In the genomic region with DNA sequence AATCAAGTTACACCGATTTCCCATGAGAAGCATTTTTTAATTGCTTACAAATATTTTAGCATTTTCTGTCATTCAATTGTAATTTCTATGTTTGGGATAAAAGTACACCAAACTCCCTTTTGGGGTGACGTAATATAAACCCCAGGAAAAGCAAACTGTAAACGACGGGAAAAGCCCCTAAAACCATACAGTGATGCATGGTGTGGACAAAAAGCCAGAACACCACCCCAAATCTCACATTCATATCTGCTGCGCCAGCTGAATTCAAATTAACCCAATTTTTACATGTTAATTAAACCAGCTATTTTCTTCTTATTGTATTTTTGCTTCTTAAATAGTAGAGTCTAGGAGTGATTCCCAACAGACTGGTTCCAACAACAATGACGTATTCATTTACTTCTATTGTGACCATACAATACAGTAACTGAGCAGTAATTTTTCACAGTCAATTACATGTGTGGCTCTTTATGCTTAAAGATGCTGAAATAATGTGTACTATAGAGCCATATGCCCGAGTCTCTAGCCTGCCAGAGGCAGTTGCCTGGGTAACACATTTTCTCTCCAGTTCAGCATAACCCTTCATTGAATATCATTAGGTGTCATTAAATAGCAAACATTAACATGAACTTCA, we compare ENCODE assay signal across 22 mouse cellular contexts. TPM values are rescaled to one million over a fixed set of nuclear protein-coding genes. Genes with fewer than 3 reads are reported as not detected.
DNase-seq lines count a peak whose midpoint lies in the region; ATAC-seq and TF ChIP-seq lines count a peak whose summit lies in the region.
"Had no signal": no experiment of that assay in that cellular context is flagged by ENCODE, and none has a peak within 500 bp of the region (broad histone marks: within the 10 kb centered on the region; RNA-seq: fewer than 3 reads in every experiment).

No protein-coding gene starts in this region.

- no peaks in the 10 kb centered on the region for H3K36me3 ChIP-seq in embryonic facial prominence, embryonic 14.5 days (ENCODE audit: control insufficient read depth, insufficient read depth, low read length)
- no peaks in the 10 kb centered on the region for H3K36me3 ChIP-seq in forebrain, embryonic 13.5 days (ENCODE audit: poor library complexity, severe bottlenecking)
- H3K36me3 ChIP-seq in hindbrain, embryonic 13.5 days = no peaks in the 10 kb centered on the region
- H3K36me3 ChIP-seq in midbrain, embryonic 15.5 days (replicated peaks) = no peaks in the 10 kb centered on the region
- H3K36me3 ChIP-seq: embryonic facial prominence, embryonic 13.5 days; limb, embryonic 15.5 days had no signal

- no peak overlapping the region for H3K9ac ChIP-seq in embryonic facial prominence, embryonic 14.5 days (ENCODE audit: low read depth, low read length)
- no peak overlapping the region for H3K9ac ChIP-seq in forebrain, embryonic 13.5 days
- H3K9ac ChIP-seq in hindbrain, embryonic 13.5 days = no peak overlapping the region
- H3K9ac ChIP-seq in midbrain, embryonic 15.5 days = no peak overlapping the region
- H3K9ac ChIP-seq: embryonic facial prominence, embryonic 13.5 days; limb, embryonic 15.5 days; liver, postnatal 0 days had no signal

- WGBS in embryonic facial prominence, embryonic 14.5 days = 78% methylated on average over 7 of the region's 7 CpGs
- WGBS in forebrain, embryonic 13.5 days = 12% methylated on average over 7 of the region's 7 CpGs
- 32% methylated on average over 7 of the region's 7 CpGs for WGBS in hindbrain, embryonic 13.5 days
- WGBS in midbrain, embryonic 15.5 days = 36% methylated on average over 7 of the region's 7 CpGs
- WGBS in cerebellum, adult 2 months = 67% methylated on average over 7 of the region's 7 CpGs

- peaks cover 13% of the 10 kb centered on the region for H3K4me1 ChIP-seq in embryonic facial prominence, embryonic 14.5 days (ENCODE audit: control insufficient read depth, insufficient read depth, low read length)
- peaks cover 61% of the 10 kb centered on the region for H3K4me1 ChIP-seq in forebrain, embryonic 13.5 days
- H3K4me1 ChIP-seq in hindbrain, embryonic 13.5 days (replicated peaks) = peaks cover 36% of the 10 kb centered on the region
- peaks cover 19% of the 10 kb centered on the region for H3K4me1 ChIP-seq in midbrain, embryonic 15.5 days
- no peaks in the 10 kb centered on the region for H3K4me1 ChIP-seq in cerebellum, adult 2 months (ENCODE audit: control insufficient read depth, insufficient read depth, low read length)

- no peak overlapping the region for H3K4me3 ChIP-seq in embryonic facial prominence, embryonic 14.5 days (ENCODE audit: low read depth, low read length)
- no peak overlapping the region for H3K4me3 ChIP-seq in forebrain, embryonic 13.5 days
- H3K4me3 ChIP-seq in hindbrain, embryonic 13.5 days = no peak overlapping the region
- no peak overlapping the region for H3K4me3 ChIP-seq in midbrain, embryonic 15.5 days
- H3K4me3 ChIP-seq in cerebellum, adult 2 months (replicated peaks; ENCODE audit: insufficient read depth, low read depth, low read length) = no peak overlapping the region
- H3K4me3 ChIP-seq: embryonic facial prominence, embryonic 13.5 days; limb, embryonic 15.5 days; megakaryocyte, embryonic 14.5 days had no signal

- TF ChIP-seq POLR2A in cerebellum, adult 2 months (IDR thresholded peaks at IDR 0.05; ENCODE audit: borderline replicate concordance, insufficient read depth, low read length) = no peak

- no peak for TF ChIP-seq CTCF in cerebellum, adult 2 months (IDR thresholded peaks at IDR 0.05; ENCODE audit: borderline replicate concordance, insufficient read depth, low read depth, low read length)

- ATAC-seq in embryonic facial prominence, embryonic 14.5 days (ENCODE audit: low read depth) = peak; percentile 53
- ATAC-seq in forebrain, embryonic 13.5 days = peak; percentile 94
- ATAC-seq in hindbrain, embryonic 13.5 days (ENCODE audit: low FRiP score) = peak; percentile 73
- ATAC-seq in midbrain, embryonic 15.5 days (replicated peaks) = peak; percentile 78
- ATAC-seq: activated CD4-positive, CD25-positive, alpha-beta regulatory T cell, adult 4 months; liver, postnatal 0 days had no signal

- no peak overlapping the region for H3K27ac ChIP-seq in embryonic facial prominence, embryonic 14.5 days (replicated peaks; ENCODE audit: low read depth, low read length)
- H3K27ac ChIP-seq in forebrain, embryonic 13.5 days = peak overlapping the region; percentile 84; the same call in 1 of the 2 replicates
- H3K27ac ChIP-seq in hindbrain, embryonic 13.5 days = no peak overlapping the region
- no peak overlapping the region for H3K27ac ChIP-seq in midbrain, embryonic 15.5 days
- H3K27ac ChIP-seq in cerebellum, adult 2 months (ENCODE audit: insufficient read depth, low read length) = no peak overlapping the region
- H3K27ac ChIP-seq: embryonic facial prominence, embryonic 13.5 days; limb, embryonic 15.5 days had no signal

- DNase-seq in embryonic facial prominence, embryonic 14.5 days (ENCODE audit: low spot score) = peak; percentile 61
- no peak for DNase-seq in frontal cortex, postnatal 36 days (ENCODE audit: low spot score in 2 of 2)
- no peak for DNase-seq in heart, adult 11 months
- no peak for DNase-seq in cerebellum, adult 2 months
- DNase-seq in left cerebral cortex, adult 8-10 months (ENCODE audit: low spot score in 2 of 2) = no peak
- DNase-seq: adrenal gland, postnatal 25 days; cerebellum, adult 8-10 months; gastrocnemius, postnatal 36 days; heart, postnatal 14 days; kidney, postnatal 10 days; liver, postnatal 0 days; lung, postnatal 14 days; thymus, postnatal 36 days had no signal

- H3K9me3 ChIP-seq in embryonic facial prominence, embryonic 14.5 days (ENCODE audit: control insufficient read depth, low read length) = no peaks in the 10 kb centered on the region
- H3K9me3 ChIP-seq in forebrain, embryonic 13.5 days (replicated peaks) = no peaks in the 10 kb centered on the region
- H3K9me3 ChIP-seq in hindbrain, embryonic 13.5 days = no peaks in the 10 kb centered on the region
- no peaks in the 10 kb centered on the region for H3K9me3 ChIP-seq in midbrain, embryonic 15.5 days
- H3K9me3 ChIP-seq: embryonic facial prominence, embryonic 13.5 days; limb, embryonic 15.5 days had no signal

- H3K4me2 ChIP-seq in embryonic facial prominence, embryonic 14.5 days (ENCODE audit: low read depth, low read length) = no peak overlapping the region
- peak overlapping the region; percentile 31; the same call in 1 of the 2 replicates for H3K4me2 ChIP-seq in forebrain, embryonic 13.5 days
- no peak overlapping the region for H3K4me2 ChIP-seq in hindbrain, embryonic 13.5 days
- H3K4me2 ChIP-seq in midbrain, embryonic 15.5 days = no peak overlapping the region
- H3K4me2 ChIP-seq: embryonic facial prominence, embryonic 13.5 days; heart, embryonic 11.5 days; limb, embryonic 15.5 days had no signal

- no peaks in the 10 kb centered on the region for H3K27me3 ChIP-seq in embryonic facial prominence, embryonic 14.5 days (replicated peaks; ENCODE audit: control insufficient read depth, insufficient read depth, low read length)
- peaks cover 9% of the 10 kb centered on the region; the same call in 1 of the 2 replicates for H3K27me3 ChIP-seq in forebrain, embryonic 13.5 days
- H3K27me3 ChIP-seq in hindbrain, embryonic 13.5 days = 0 out of 2 replicates have a peak, but pooled peaks cover 9% of the 10 kb centered on the region
- H3K27me3 ChIP-seq in midbrain, embryonic 15.5 days (replicated peaks) = 0 out of 2 replicates have a peak, but pooled peaks cover 3% of the 10 kb centered on the region
- no peaks in the 10 kb centered on the region; the same call in 1 of the 2 replicates for H3K27me3 ChIP-seq in cerebellum, adult 2 months (ENCODE audit: control insufficient read depth, insufficient read depth, low read length)
- H3K27me3 ChIP-seq: embryonic facial prominence, embryonic 13.5 days; limb, embryonic 15.5 days; Patski had no signal

RNA-seq across cellular contexts. Expression of a gene that starts 53.9 kb away (rescaled TPM):
- 16.9 and 18.1 TPM in 2 replicates for polyA plus RNA-seq in embryonic facial prominence, embryonic 14.5 days (2014; fragmentation: Nextera tagmentation; extraction: Ambion mirVana)
- 15.1 and 15.3 TPM in 2 replicates for polyA plus RNA-seq in forebrain, embryonic 13.5 days (2015; fragmentation: Nextera tagmentation; extraction: Ambion mirVana)
- 7.4 and 7.8 TPM in 2 replicates for polyA plus RNA-seq in hindbrain, embryonic 13.5 days (2015; fragmentation: Nextera tagmentation; extraction: Ambion mirVana)
- 3.8 and 4.0 TPM in 2 replicates for polyA plus RNA-seq in midbrain, embryonic 15.5 days (2015; fragmentation: Nextera tagmentation; extraction: Ambion mirVana)
- polyA plus RNA-seq in cerebellum, adult 2 months (2012; rRNA removed) = 5.1 and 5.8 TPM in 2 replicates
- total RNA-seq in left cerebral cortex, adult 8-10 months (2022) = 1 to 10 TPM; 3.6 to 6.6 (median 5.6) TPM
